Mouse (Mus musculus) kidney, adult 2 months (tissue): Measurements from ENCODE around the gene Nmnat2.

Experiments used
- CTCF ChIP-seq: fragments of 200-500 bp; conservative IDR thresholded peaks from 2 replicates; pipeline ENCODE4 v1.5.1; 2011; ENCODE audit warnings: low read depth, mild to moderate bottlenecking, control low read depth, low read length, moderate library complexity, mixed read lengths; ENCODE audit not compliant: insufficient read depth, insufficient read length
- POLR2A ChIP-seq: fragments of 200-500 bp; IDR thresholded peaks from one replicate; pipeline ENCODE4 v1.6.1; 2011; ENCODE audit warnings: low read depth, low read length, control low read depth

DNA sequence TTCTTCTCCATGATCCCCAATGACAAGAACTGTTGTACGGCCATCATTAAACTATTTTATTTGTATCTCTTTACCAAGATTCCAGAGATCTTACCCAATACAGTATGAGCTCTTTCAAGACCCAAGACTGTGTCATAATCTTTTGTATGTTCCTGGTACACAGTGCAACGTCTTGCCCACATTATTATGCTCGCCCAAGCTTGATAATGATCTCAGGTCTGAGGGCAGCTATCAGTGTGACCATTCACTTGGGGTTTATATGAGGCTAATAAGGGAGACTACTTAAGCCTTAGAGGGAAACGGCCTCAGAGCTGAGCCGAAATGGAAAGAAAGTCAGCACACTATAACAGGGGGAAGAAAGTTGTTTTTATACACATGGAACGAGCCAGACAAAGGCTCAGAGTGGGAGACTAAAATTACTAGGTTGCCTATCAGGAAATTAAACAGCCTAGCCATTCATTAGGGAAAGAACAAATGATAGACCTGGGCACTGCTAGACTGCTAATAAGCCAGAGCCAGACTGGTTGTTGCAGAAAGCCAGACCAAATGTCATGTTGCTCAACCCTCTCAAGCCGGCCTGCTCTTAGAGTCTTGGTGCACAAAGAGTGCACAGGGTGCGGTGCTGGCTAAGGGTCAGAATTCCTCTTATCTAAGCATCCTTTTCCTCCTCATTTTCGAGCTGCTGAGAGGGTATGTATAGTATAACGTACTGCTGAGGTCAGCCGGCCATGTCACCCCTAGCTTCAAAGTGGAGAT is 47.7 kb downstream of the Nmnat2 start:
- TF ChIP-seq CTCF (no peak), POLR2A (no peak)
